20 mouse cellular contexts compared by ENCODE assay signal in the genomic region with DNA sequence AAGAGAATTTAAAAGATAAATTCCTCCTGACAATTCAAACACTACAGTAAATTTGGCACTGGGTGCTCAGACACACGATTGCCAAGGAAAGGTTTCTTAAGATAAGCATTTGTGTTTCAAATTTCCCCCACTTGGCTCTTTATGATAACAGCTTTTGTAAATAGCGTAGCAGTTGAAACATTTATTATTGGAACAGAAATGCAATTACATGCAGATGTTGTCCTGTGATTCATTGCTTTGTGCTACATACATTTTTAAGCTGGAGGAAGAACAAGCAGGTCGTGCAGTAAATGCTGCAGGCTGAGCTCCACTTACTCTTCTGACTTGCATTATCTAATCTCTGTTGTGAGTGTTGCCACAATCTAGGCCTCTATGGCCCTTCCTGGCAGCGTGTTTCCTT. TPM values are rescaled to one million over a fixed set of nuclear protein-coding genes. Genes with fewer than 3 reads are reported as not detected.
DNase-seq lines count a peak whose midpoint lies in the region; ATAC-seq and TF ChIP-seq lines count a peak whose summit lies in the region.
"Had no signal": no experiment of that assay in that cellular context is flagged by ENCODE, and none has a peak within 500 bp of the region (broad histone marks: within the 10 kb centered on the region; RNA-seq: fewer than 3 reads in every experiment).

No protein-coding gene starts in this region.

- no peak for TF ChIP-seq CTCF in lung, adult 2 months (IDR thresholded peaks at IDR 0.05; ENCODE audit: insufficient read depth, low read length)

- H3K9ac ChIP-seq in lung, embryonic 16.5 days (ENCODE audit: low read length): no peak overlapping the region
- H3K9ac ChIP-seq: embryonic facial prominence, embryonic 13.5 days; forebrain, embryonic 15.5 days; heart, embryonic 12.5 days; hindbrain, embryonic 14.5 days had no signal

- H3K4me2 ChIP-seq in lung, embryonic 16.5 days (ENCODE audit: low read depth, low read length): no peak overlapping the region
- H3K4me2 ChIP-seq: embryonic facial prominence, embryonic 13.5 days; forebrain, embryonic 15.5 days; heart, embryonic 12.5 days; hindbrain, embryonic 14.5 days had no signal

- no peak overlapping the region for H3K27ac ChIP-seq in lung, embryonic 16.5 days (ENCODE audit: low read length)
- H3K27ac ChIP-seq: embryonic facial prominence, embryonic 13.5 days; forebrain, embryonic 15.5 days; heart, adult 2 months; hindbrain, embryonic 10.5 days; hindbrain, embryonic 14.5 days had no signal

- no peaks in the 10 kb centered on the region for H3K27me3 ChIP-seq in lung, embryonic 16.5 days (ENCODE audit: control insufficient read depth, insufficient read depth, low read depth, low read length)
- H3K27me3 ChIP-seq: forebrain, embryonic 15.5 days; heart, embryonic 12.5 days had no signal

- TF ChIP-seq POLR2A in lung, adult 2 months (IDR thresholded peaks at IDR 0.05; ENCODE audit: borderline replicate concordance, extremely low read depth, low read depth, low read length): no peak

- H3K4me3 ChIP-seq in lung, embryonic 16.5 days (ENCODE audit: low read length): no peak overlapping the region
- H3K4me3 ChIP-seq in lung, adult 2 months (replicated peaks; ENCODE audit: extremely low read depth, low read depth, low read length): no peak overlapping the region
- H3K4me3 ChIP-seq: embryonic facial prominence, embryonic 13.5 days; erythroblast, embryonic 14.5 days; forebrain, embryonic 15.5 days; heart, adult 2 months; heart, embryonic 12.5 days; hindbrain, embryonic 10.5 days had no signal

- no peaks in the 10 kb centered on the region for H3K4me1 ChIP-seq in lung, embryonic 16.5 days (replicated peaks; ENCODE audit: control insufficient read depth, insufficient read depth, low read length)
- no peaks in the 10 kb centered on the region for H3K4me1 ChIP-seq in lung, adult 2 months (ENCODE audit: control insufficient read depth, insufficient read depth, low read length)
- H3K4me1 ChIP-seq: embryonic facial prominence, embryonic 13.5 days; forebrain, embryonic 15.5 days; heart, embryonic 12.5 days; hindbrain, embryonic 10.5 days had no signal

- no peaks in the 10 kb centered on the region for H3K36me3 ChIP-seq in lung, embryonic 16.5 days (ENCODE audit: control insufficient read depth, insufficient read depth, low read length)
- H3K36me3 ChIP-seq: embryonic facial prominence, embryonic 13.5 days; forebrain, embryonic 15.5 days; heart, embryonic 12.5 days; hindbrain, embryonic 10.5 days had no signal

- ATAC-seq in lung, embryonic 16.5 days (ENCODE audit: low read depth): peak; percentile 49; the same call in 1 of the 2 replicates
- peak; percentile 39; the same call in 1 of the 2 replicates for ATAC-seq in common myeloid progenitor, adult 5-6 weeks (replicated peaks; ENCODE audit: low read depth, poor library complexity, severe bottlenecking)
- peak; percentile 99 for ATAC-seq in megakaryocyte-erythroid progenitor cell, adult 5-6 weeks (replicated peaks; ENCODE audit: low FRiP score, low TSS enrichment, poor library complexity, severe bottlenecking)
- ATAC-seq: forebrain, embryonic 15.5 days; intestine, embryonic 16.5 days had no signal

- WGBS in lung, embryonic 16.5 days: 26% methylated on average over 4 of the region's 4 CpGs
- 34% methylated on average over 4 of the region's 4 CpGs for WGBS in lung, adult 2 months

- H3K9me3 ChIP-seq in lung, embryonic 16.5 days (ENCODE audit: control insufficient read depth, low read length): no peaks in the 10 kb centered on the region
- H3K9me3 ChIP-seq: embryonic facial prominence, embryonic 13.5 days; forebrain, embryonic 15.5 days; heart, embryonic 12.5 days; hindbrain, embryonic 10.5 days had no signal

- DNase-seq in adrenal gland, postnatal 10 days: peak; percentile 21
- no peak for DNase-seq in adrenal gland, adult 2 months
- DNase-seq in lung, adult 2 months: no peak
- DNase-seq in embryo, embryonic 11 days: no peak
- DNase-seq in urinary bladder, postnatal 36 days (ENCODE audit: low spot score in 2 of 2): no peak
- DNase-seq: adrenal gland, postnatal 14 days; cerebellum, adult 2 months; cerebellum, postnatal 10 days; gastrocnemius, postnatal 14 days; heart, adult 2 months had no signal

RNA-seq across cellular contexts. Expression of a gene that starts 8.7 kb away (rescaled TPM):
- 10 to 100 TPM; 15.1 to 21.5 TPM for total RNA-seq in adrenal gland, postnatal 10 days (2021)
- 10 to 100 TPM; 10.9 to 15.0 TPM for total RNA-seq in adrenal gland, adult 2 months (2021)
- 16.7 and 19.2 TPM in 2 replicates for polyA plus RNA-seq in adrenal gland, adult 2 months (2012; rRNA removed)
- 4.2 and 4.8 TPM in 2 replicates for polyA plus RNA-seq in lung, embryonic 16.5 days (2015; fragmentation: Nextera tagmentation; extraction: Ambion mirVana)
- 8.6 and 9.6 TPM in 2 replicates for polyA plus RNA-seq in lung, adult 2 months (2012; rRNA removed)
- 10.3 and 12.8 TPM in 2 replicates for total RNA-seq in common myeloid progenitor, adult 5-6 weeks (2017)
- total RNA-seq in megakaryocyte-erythroid progenitor cell, adult 5-6 weeks (2014; fragmentation: Nextera tagmentation): 90.6 and 112 TPM in 2 replicates
- 8.3 and 29.5 TPM in 2 replicates for total RNA-seq in megakaryocyte-erythroid progenitor cell, adult 5-6 weeks (2017)

Comparison
In these comparisons a context has a peak if more than half of its experiments do, and no peak if none do; other contexts are left out.
1. ATAC-seq: peak in every context shown above with its lines; median percentile 99 in megakaryocyte-erythroid progenitor cell, adult 5-6 weeks; 49 in lung, embryonic 16.5 days; 39 in common myeloid progenitor, adult 5-6 weeks.